Mouse (Mus musculus) left cerebral cortex, adult 9 months (tissue): ENCODE measurements around the gene Col15a1.

Source experiments
- DNase-seq, 2 experiments: peaks; one replicate each; pipeline ENCODE4 v3.0.0; 2022; ENCODE audit warnings: low spot score in 2 of 2

The Col15a1 gene

DNA sequence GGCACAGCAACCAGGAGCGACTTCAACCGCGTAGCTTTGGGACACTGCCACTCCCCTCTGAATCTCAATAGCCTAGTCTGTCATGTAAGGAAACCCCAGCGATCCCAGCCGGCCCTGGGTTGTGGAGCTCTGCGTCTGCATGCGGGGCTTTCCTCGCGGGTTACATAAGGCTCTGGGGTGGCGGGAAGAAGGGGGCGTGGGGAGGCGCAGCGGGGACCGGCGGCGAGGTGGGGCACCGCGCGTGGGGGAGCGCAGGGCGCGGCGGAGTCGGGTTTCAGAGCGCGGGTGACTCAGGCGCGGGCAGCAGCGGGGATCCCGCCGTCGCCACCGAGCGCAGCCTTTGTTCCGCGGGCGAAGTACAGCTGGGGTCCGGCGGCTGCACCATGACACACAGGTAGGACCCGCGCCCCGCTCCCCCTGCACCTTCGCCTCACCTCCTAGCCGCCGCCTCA, at the start of gene Col15a1:
Col15a1 (plus strand) TSS at position 193 of the 452 bp plus-strand sequence.
- no peak for DNase-seq

DNA sequence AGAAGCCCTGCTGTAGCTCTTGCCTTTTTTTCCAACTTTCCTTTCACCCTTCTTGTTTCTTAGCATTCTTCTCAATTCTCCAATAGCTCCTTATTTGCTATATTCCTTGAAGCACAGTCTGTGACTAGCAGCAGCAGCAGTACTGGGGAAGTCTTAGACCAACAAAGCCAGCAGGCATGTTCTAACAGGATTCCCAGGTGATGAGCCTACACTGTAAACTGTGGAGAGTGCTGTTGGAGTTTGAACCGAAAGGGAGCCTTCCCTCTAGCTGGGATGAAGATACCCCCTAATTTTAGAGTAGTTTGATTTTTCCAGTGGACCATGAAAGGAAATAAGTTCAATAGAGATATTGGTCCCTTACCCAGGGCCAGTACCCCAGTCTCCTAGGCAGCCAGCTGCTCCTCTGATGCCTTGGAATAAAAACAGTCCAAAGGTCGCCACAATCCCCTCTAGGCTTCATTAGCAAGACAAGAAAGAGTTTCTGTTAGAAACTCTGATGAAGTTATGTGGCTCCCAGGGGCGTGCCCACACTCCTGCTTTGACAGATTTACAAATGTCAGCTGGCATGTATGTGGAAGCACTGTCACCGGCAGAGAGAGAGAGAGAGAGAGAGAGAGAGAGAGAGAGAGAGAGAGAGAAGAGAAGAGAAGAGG, 46.7 kb upstream of the Col15a1 start:
- DNase-seq: no peak

- DNase-seq: no peak
Measured at GRCm38 (mm10) chr4:47161756-47162587, 46.0 kb upstream of the Col15a1 start.

- no peak for DNase-seq
Measured at GRCm38 (mm10) chr4:47172314-47172713, 35.6 kb upstream of the Col15a1 start.

DNA sequence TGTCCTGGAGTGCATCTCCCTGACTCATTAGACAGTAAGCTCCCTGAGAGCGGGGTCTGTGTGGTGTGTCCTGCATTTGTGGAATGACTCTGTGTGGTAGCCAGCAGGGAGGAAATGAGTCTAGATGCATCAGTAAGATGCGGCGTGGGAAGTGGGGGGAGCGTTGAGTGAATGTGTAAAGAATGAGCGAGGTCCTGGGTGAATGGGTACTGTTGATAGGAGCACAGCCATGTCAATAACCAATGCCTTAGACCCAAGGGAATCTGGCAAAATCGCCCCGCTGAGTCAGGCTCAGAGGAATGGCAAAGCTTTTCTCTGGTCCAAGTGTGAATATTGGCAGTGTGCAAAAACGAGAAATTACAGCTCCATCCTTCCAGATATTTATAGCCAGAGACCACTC, 30.9 kb upstream of the Col15a1 start:
- no peak for DNase-seq

GRCm38 (mm10) chr4:47178261-47178961, 29.6 kb upstream of the Col15a1 start:
- DNase-seq: no peak

GRCm38 (mm10) chr4:47179535-47179934, 28.4 kb upstream of the Col15a1 start:
- DNase-seq: no peak

- no peak for DNase-seq
Measured at GRCm38 (mm10) chr4:47184058-47184661, 23.8 kb upstream of the Col15a1 start.

GRCm38 (mm10) chr4:47186514-47186913, 21.4 kb upstream of the Col15a1 start:
- DNase-seq: no peak

GRCm38 (mm10) chr4:47196173-47196572, 11.8 kb upstream of the Col15a1 start:
- no peak for DNase-seq

DNA sequence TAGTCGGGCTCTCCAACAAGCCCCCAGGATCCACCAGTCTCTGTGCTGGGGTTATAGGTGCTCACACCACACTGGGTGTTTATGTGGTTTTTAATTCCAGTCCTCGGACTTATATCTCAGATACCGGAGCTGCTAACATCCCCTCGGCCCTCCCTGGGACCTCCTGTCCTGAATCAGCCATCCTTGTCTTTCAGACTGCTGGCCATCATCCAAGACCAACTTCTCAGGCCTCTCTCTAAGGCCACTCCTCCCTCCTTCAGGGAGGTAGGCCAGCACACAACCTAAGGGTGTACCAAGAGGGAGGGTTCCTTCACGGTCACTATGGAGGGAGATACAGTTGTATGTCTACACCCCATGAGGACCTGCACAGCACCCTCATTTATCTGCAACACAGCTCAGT, 4.3 kb upstream of the Col15a1 start:
- DNase-seq: no peak

DNA sequence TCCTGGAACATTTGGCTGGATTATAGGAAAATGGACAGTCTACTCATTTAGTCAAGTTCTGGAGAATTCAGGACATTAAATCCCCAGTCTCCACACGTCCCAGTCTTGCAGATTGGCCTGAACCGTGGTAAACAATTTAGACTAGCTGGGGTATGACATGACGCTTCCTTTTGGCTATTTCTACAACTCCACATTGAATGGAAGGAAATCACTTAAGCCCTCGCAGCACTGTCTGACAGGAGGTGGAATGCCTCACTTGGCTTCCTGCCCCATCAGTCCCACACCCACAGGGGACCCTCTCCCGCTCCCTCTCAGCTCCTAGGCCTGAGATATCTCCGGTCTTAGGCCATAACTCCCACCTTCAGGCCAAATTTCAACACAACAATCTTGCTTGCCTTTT, 2.1 kb upstream of the Col15a1 start:
- DNase-seq: no peak

DNA sequence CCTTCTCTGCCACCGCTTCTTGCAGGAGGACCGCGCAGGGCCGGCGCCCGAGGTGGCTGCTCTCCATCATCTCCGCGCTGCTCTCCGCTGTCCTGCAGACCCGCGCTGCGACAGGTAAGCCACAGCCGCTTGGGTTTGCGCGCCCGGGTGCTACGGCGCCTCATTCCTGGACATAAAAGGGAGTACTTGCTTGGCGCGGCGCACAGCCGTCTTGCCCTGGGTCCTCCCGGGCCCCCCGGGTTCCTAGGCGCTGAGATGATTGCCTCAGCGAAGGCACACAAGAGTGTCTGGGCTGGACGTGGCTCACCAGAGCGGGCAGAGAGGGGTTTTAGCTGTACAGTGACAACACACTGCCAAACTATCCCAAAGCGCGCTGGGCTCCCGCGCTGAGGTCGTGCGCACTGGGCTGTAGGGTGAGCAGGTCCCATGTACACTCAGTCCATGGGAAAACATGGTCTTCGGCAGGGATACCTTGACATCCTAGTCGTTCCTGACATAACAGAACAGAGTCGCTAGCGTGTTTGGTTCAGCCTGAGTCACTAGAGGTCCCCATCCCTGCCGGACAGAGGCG, 545 bp downstream of the Col15a1 start:
- DNase-seq: no peak

DNA sequence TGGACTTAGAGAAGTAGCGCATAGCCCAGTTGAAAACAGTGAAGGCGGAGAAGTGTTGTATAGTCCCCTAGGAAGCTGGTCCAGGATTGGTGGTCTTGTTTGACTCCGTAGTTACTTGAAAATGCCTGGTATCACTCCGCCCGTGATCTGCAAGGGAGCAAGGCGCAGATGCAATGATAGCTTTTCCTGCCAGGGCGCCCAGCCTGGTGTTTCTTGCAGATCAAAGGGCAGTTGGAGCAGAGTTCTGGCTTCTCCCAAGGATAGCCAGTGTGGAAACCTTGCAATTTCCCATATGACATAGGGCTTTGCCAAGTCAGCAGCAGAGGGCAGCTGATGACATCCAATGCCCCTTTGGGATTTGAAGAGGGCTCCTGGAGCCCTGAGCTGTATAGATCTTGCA, 1.5 kb downstream of the Col15a1 start:
- DNase-seq: no peak

DNA sequence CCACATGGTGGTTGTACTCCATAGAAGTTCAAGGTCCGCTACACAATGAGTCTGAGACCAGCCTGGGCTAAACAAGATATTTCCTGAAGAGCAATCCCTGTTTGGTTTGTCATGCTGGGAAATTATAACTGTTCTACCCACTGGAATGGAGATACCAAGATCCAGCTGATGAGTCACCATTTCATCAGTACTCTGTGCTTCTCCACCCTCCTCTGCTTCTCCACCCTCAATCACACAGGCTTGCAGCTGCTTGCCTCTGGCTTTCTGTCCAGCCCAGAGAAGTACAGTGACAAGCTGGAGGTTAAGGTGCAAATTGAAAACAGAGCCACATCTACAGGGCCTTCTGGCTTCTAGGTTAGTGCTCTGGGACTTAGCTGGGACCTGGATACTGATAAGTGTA, 10.9 kb downstream of the Col15a1 start:
- DNase-seq: no peak

GRCm38 (mm10) chr4:47219393-47219792, 11.4 kb downstream of the Col15a1 start:
- DNase-seq: no peak

DNA sequence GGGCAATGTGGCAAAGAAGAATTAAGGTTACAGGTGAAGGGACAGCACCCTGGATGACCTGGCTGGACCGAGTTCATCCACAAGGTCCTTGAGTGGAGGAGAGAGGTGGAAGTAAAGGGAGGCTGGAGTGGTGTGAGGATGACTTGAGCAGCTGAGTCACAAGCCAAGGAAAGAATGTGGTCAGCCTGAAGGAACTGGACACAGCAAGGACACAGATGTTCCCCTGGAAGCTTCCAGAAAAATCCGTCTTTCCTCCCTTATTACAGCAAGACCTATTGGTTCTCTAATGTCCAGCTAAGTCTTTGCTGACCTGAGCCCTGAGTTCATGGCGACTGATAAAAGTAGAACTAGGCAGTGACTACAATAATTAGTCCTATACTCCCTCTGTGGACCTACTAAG, 12.6 kb downstream of the Col15a1 start:
- no peak for DNase-seq

DNA sequence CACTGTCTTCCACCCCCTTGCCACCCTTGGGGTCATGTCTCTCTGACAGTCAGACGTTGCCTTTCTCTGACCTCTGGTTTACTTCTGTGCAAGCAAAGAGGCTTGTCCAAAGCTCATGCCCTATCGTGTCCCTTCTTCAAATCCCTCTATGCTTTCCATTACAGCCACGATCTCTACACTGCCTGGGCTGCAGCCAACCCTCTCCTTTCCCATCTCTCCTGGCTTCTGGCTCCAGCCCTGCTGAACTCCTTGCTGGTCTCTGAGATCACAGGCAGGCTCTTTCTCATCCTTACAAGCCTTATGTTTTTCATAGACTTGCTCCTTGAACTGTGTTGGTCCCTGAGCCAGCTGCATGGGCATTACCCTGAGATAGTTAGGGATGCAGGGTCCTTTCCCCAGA, 14.2 kb downstream of the Col15a1 start:
- DNase-seq: no peak

DNA sequence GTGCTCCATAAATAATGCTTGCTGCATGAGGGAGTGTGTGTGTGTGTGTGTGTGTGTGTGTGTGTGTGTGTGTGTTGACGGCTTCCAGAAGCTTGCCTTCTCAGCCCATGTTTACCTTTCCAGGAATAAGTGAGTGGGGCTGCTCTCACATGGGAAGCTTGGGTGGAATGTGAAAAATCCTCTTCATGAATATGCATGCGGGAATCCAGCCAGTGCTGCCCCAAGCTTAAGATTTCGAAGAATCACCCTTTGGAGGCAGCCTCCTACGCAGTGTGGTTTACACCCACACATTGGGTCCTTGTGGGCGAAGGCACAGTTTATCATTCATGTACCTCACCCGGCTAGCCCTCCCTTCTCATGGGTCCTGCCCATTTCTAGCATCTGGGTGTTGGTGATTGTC, 18.0 kb downstream of the Col15a1 start:
- peak in 1 of 2 experiments; percentile 76 for DNase-seq

DNA sequence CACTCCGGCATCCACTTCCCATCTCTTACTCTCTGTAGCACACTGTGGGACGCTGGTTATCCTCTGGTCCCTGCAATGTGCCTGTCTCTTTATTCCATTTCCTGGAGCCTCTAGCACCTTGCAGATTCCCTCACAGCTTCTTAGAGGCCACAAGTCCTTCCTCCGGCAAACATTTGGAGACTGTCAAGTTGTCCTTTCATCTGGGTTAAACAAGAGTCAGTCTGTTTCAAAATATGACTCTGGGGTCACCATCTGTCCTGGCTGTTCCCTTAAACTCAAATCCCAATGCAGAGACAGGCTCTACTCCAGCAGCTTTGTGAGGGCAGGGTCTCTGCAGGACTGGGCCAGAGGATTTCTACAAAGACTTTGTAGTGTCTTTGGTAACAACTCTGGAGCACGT, 19.1 kb downstream of the Col15a1 start:
- no peak for DNase-seq

- DNase-seq: peak in 1 of 2 experiments; percentile 77
Measured at GRCm38 (mm10) chr4:47227756-47228155, 19.8 kb downstream of the Col15a1 start.

DNA sequence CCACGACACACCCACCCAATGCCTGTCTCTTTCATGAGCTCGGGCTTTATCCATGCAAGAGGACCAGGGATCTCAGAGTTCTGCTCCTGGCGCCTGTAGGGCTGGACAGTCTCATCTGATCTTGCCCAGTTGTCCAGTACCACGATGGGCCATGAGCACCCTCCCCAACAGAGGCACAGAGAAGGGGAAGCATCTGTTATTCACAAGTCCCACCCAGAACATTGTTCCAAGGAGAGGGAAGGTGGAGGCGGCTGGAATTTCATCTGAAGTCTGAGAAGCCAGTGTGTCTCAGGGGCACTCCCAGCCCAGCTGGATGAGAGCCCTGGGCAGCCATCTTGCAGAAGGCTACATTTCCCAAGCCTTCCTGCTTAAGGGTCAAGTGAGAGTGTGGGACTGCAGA, 21.0 kb downstream of the Col15a1 start:
- DNase-seq: no peak
